Mouse (Mus musculus) limb, embryonic 11.5 days (tissue): ENCODE measurements around the gene Spata31d1a. TPM values are rescaled to one million over a fixed set of nuclear protein-coding genes. Genes with fewer than 3 reads are reported as not detected.
A peak's percentile ranks its signal among the peaks of the same experiment; 100 is the strongest.

ENCODE experiments used
- ATAC-seq: fragments of 200-750 bp; cut with Nextera tagmentation; 2 replicates; pipeline ENCODE4 v1.8.0; 2017; ENCODE audit warnings: low read depth; ENCODE audit not compliant: insufficient number of reproducible peaks, low FRiP score, low TSS enrichment
- DNase-seq: peaks from one replicate; pipeline ENCODE4 v3.0.0-alpha.2; 2015; ENCODE audit warnings: low spot score
- H3K27ac ChIP-seq: fragments of 300-500 bp; sonication (generic); replicated peaks from 2 replicates; pipeline ENCODE4 v1.5.1; 2014; ENCODE audit warnings: low read depth, mild to moderate bottlenecking, low read length
- H3K27me3 ChIP-seq: fragments of 300-500 bp; sonication (generic); 2 replicates; pipeline ENCODE4 v1.6.1; 2014; ENCODE audit warnings: mild to moderate bottlenecking, low read length, mixed read lengths; ENCODE audit not compliant: control insufficient read depth, insufficient read depth
- H3K36me3 ChIP-seq: fragments of 300-500 bp; sonication (generic); 2 replicates; pipeline ENCODE4 v1.6.1; 2014; ENCODE audit warnings: mild to moderate bottlenecking, low read length, moderate library complexity, mixed read lengths; ENCODE audit not compliant: control insufficient read depth, insufficient read depth
- H3K4me1 ChIP-seq: fragments of 300-500 bp; sonication (generic); 2 replicates; pipeline ENCODE4 v1.6.1; 2014; ENCODE audit warnings: low read length, mixed read lengths; ENCODE audit not compliant: control insufficient read depth, insufficient read depth
- H3K4me2 ChIP-seq: fragments of 300-500 bp; sonication (generic); 2 replicates; pipeline ENCODE4 v1.6.1; 2014; ENCODE audit warnings: low read depth, mild to moderate bottlenecking, moderate library complexity; ENCODE audit not compliant: severe bottlenecking
- H3K4me3 ChIP-seq: fragments of 300-500 bp; sonication (generic); 2 replicates; pipeline ENCODE4 v1.5.1; 2014; ENCODE audit warnings: low read depth, low read length
- H3K9ac ChIP-seq: fragments of 300-500 bp; sonication (generic); 2 replicates; pipeline ENCODE4 v1.6.1; 2014; ENCODE audit warnings: mild to moderate bottlenecking, low read length
- H3K9me3 ChIP-seq: fragments of 300-500 bp; sonication (generic); 2 replicates; pipeline ENCODE4 v1.6.1; 2016; ENCODE audit warnings: low read length; ENCODE audit not compliant: control insufficient read depth
- WGBS: fragments of 180-500 bp; shearing (Covaris S2); extraction: QIAGEN DNeasy Blood & Tissue Kit; methylation state at CpG from one replicate; pipeline ENCODE4 v1.1.7; 2014; 5-methylcytosine and 5-hydroxymethylcytosine counted together
- polyA plus RNA-seq: library from polyadenylated mRNA; unstranded; fragments of >200 nt; fragmentation: Nextera tagmentation; extraction: Ambion mirVana; gene quantifications from 2 replicates; pipeline ENCODE4 v1.2.1, GENCODE M21; 2014

Spata31d1a gene
- 0.03 TPM in 1 of 2 replicates, not detected in the other for polyA plus RNA-seq

GRCm38 (mm10) chr13:59710230-59710629, at the start of gene Spata31d1a:
Spata31d1a (minus strand) TSS chr13:59710330.
- Histone ChIP-seq H3K36me3 (no peaks in the 10 kb centered on the region), H3K4me2 (no peak within 1 kb of the TSS), H3K27me3 (no peaks in the 10 kb centered on the region), H3K4me1 (no peaks in the 10 kb centered on the region), H3K9me3 (no peaks in the 10 kb centered on the region), H3K9ac (no peak within 1 kb of the TSS), H3K27ac (no peak within 1 kb of the TSS), H3K4me3 (no peak within 1 kb of the TSS)
- WGBS, result 86% methylated on average over 15 of the region's 15 CpGs
- DNase-seq, result no peak
- ATAC-seq, result no peak

GRCm38 (mm10) chr13:59756906-59757305, 46.8 kb upstream of the Spata31d1a start:
- Histone ChIP-seq H3K9me3 (no peaks in the 10 kb centered on the region), H3K4me2 (no peak overlapping the region), H3K27me3 (no peaks in the 10 kb centered on the region), H3K4me3 (no peak overlapping the region), H3K9ac (no peak overlapping the region), H3K36me3 (peaks cover 5% of the 10 kb centered on the region; the same call in 1 of the 2 replicates), H3K4me1 (no peaks in the 10 kb centered on the region), H3K27ac (no peak overlapping the region)
- DNase-seq (no peak), ATAC-seq (no peak)
- WGBS, result 94% methylated on average over 7 of the region's 7 CpGs

DNA sequence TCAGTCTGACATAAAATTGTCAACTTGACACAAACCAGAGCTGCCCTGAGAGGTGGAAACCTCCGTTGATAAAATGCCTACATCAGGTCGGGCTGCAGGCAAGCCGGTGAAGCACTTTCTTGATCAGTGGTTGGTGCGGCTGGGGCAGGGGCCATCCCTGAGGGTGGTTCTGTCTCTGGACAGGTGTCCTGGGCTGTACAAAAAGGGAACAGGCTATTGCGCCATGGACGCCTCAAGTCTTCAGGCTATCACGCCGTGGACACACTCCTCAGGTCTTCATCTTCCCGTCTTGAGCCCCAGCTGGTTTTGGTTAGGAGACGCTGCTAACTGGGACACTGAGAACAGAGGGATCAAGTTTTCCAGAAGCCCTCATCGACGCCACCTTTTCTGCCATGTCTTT, 40.2 kb upstream of the Spata31d1a start:
- Histone ChIP-seq H3K4me3 (no peak overlapping the region), H3K4me1 (0 out of 2 replicates have a peak, but pooled peaks cover 2% of the 10 kb centered on the region), H3K27me3 (no peaks in the 10 kb centered on the region), H3K4me2 (no peak overlapping the region), H3K27ac (no peak overlapping the region), H3K36me3 (no peaks in the 10 kb centered on the region), H3K9me3 (no peaks in the 10 kb centered on the region), H3K9ac (no peak overlapping the region)
- no peak for ATAC-seq
- 35% methylated on average over 12 of the region's 12 CpGs for WGBS
- DNase-seq, result no peak

- H3K4me3 ChIP-seq, result no peak within 1 kb of the TSS
- no peak within 1 kb of the TSS for H3K9ac ChIP-seq
- no peaks in the 10 kb centered on the region for H3K27me3 ChIP-seq
- H3K4me2 ChIP-seq, result no peak within 1 kb of the TSS
- no peak within 1 kb of the TSS for H3K27ac ChIP-seq
- 0 out of 2 replicates have a peak, but pooled peaks cover 2% of the 10 kb centered on the region for H3K4me1 ChIP-seq
- 77% methylated on average over 9 of the region's 9 CpGs for WGBS
- H3K9me3 ChIP-seq, result no peaks in the 10 kb centered on the region
- DNase-seq (no peak), ATAC-seq (no peak)
- H3K36me3 ChIP-seq, result no peaks in the 10 kb centered on the region
These were observed 36.6 kb upstream of the Spata31d1a start, which contains the start of gene 1700014D04Rik for GRCm38 (mm10) chr13:59746711-59747110. 1700014D04Rik (minus strand) TSS chr13:59746752.

DNA sequence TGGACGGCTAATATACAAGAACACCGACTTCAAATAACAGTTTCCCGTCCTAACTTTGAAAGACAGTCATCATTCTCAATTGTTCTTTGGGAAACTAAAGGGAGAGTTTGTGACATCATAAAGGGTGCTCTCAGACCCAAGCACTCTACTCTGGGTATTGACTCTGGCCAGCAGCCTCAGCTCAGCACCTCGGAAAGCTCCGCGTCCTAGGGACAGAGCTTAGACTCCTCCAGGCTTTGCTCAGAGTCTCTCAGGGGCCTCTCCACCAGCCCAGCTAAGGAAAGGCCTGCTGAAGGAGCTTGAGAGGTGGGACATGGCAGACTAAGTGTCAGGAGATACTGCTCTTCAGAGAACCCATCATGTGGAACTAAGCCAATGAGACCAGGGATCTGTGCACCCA, 36.0 kb upstream of the Spata31d1a start:
- Histone ChIP-seq H3K4me1 (0 out of 2 replicates have a peak, but pooled peaks cover 2% of the 10 kb centered on the region), H3K9ac (no peak overlapping the region), H3K27ac (no peak overlapping the region), H3K9me3 (no peaks in the 10 kb centered on the region), H3K27me3 (no peaks in the 10 kb centered on the region), H3K4me3 (no peak overlapping the region), H3K4me2 (no peak overlapping the region), H3K36me3 (no peaks in the 10 kb centered on the region)
- no peak for ATAC-seq
- DNase-seq, result peak; percentile 55
- whole genome bisulfite sequencing, result 70% methylated on average over 6 of the region's 6 CpGs

- ATAC-seq, result no peak
- no peak overlapping the region for H3K4me3 ChIP-seq
- WGBS, result 88% methylated on average over 6 of the region's 6 CpGs
These were observed 35.3 kb upstream of the Spata31d1a start for GRCm38 (mm10) chr13:59745462-59745861.

GRCm38 (mm10) chr13:59741697-59742096, 31.6 kb upstream of the Spata31d1a start:
- Histone ChIP-seq H3K9ac (no peak overlapping the region), H3K9me3 (no peaks in the 10 kb centered on the region), H3K4me2 (no peak overlapping the region), H3K36me3 (no peaks in the 10 kb centered on the region), H3K27ac (no peak overlapping the region), H3K4me3 (no peak overlapping the region), H3K4me1 (no peaks in the 10 kb centered on the region), H3K27me3 (no peaks in the 10 kb centered on the region)
- DNase-seq (no peak), ATAC-seq (no peak)
- 82% methylated on average over 10 of the region's 10 CpGs for WGBS

More at GRCm38 (mm10) chr13:59745462-59745861, 35.3 kb upstream of the Spata31d1a start:
- Histone ChIP-seq H3K9ac (no peak overlapping the region), H3K4me1 (no peaks in the 10 kb centered on the region), H3K4me2 (no peak overlapping the region), H3K9me3 (no peaks in the 10 kb centered on the region), H3K27me3 (no peaks in the 10 kb centered on the region), H3K36me3 (no peaks in the 10 kb centered on the region), H3K27ac (no peak overlapping the region)
- no peak for DNase-seq

GRCm38 (mm10) chr13:59741096-59741495, 31.0 kb upstream of the Spata31d1a start:
- Histone ChIP-seq H3K4me3 (no peak overlapping the region), H3K36me3 (no peaks in the 10 kb centered on the region), H3K4me2 (no peak overlapping the region), H3K4me1 (no peaks in the 10 kb centered on the region), H3K27me3 (no peaks in the 10 kb centered on the region), H3K9ac (no peak overlapping the region), H3K9me3 (no peaks in the 10 kb centered on the region), H3K27ac (no peak overlapping the region)
- 93% methylated on average over 11 of the region's 11 CpGs for WGBS
- ATAC-seq (no peak), DNase-seq (no peak)

GRCm38 (mm10) chr13:59739397-59739796, 29.3 kb upstream of the Spata31d1a start:
- WGBS, result 85% methylated on average over 4 of the region's 4 CpGs
- no peaks in the 10 kb centered on the region for H3K4me1 ChIP-seq
- H3K4me2 ChIP-seq, result no peak overlapping the region
- no peaks in the 10 kb centered on the region for H3K27me3 ChIP-seq
- no peak overlapping the region for H3K4me3 ChIP-seq
- ATAC-seq, result no peak
- H3K9me3 ChIP-seq, result no peaks in the 10 kb centered on the region
- no peak for DNase-seq
- H3K27ac ChIP-seq, result no peak overlapping the region
- no peak overlapping the region for H3K9ac ChIP-seq
- no peaks in the 10 kb centered on the region for H3K36me3 ChIP-seq
